Mouse (Mus musculus) MEL (cell line): ENCODE data around the gene Prtn3. TPM values are rescaled to one million over a fixed set of nuclear protein-coding genes. Genes with fewer than 3 reads are reported as not detected.

ENCODE experiments used
- DNase-seq: peaks from one replicate; pipeline ENCODE4 v3.0.0; 2011; ENCODE audit warnings: low read depth, low spot score
- H3K27ac ChIP-seq: 2 replicates; pipeline ENCODE4 v1.5.1; 2012; ENCODE audit warnings: low read depth, mild to moderate bottlenecking, control low read depth, low read length, moderate library complexity; ENCODE audit not compliant: control insufficient read depth
- H3K27me3 ChIP-seq, 2 experiments: fragments of 150-350 bp in 1 of 2; sonication (generic) in 1 of 2; 2 replicates each; pipeline ENCODE4 v1.6.1; 2012; ENCODE audit warnings: low read length in 2 of 2, mild to moderate bottlenecking in 2 of 2, improper control_type of control experiment in 1 of 2, moderate library complexity in 1 of 2; ENCODE audit not compliant: insufficient read depth in 2 of 2, control insufficient read depth in 1 of 2
- H3K36me3 ChIP-seq, 2 experiments: 2 replicates each; pipeline ENCODE4 v1.6.1; 2012 to 2014; ENCODE audit warnings: low read length in 2 of 2, improper control_type of control experiment in 1 of 2, inconsistent platforms in 1 of 2, mild to moderate bottlenecking in 1 of 2; ENCODE audit not compliant: insufficient read depth in 2 of 2, control insufficient read depth in 1 of 2
- H3K4me1 ChIP-seq, 2 experiments: fragments of 150-350 bp in 1 of 2; sonication (generic) in 1 of 2; 2 replicates each; pipeline ENCODE4 v1.6.1; 2012; ENCODE audit warnings: low read length in 2 of 2, improper control_type of control experiment in 1 of 2, mild to moderate bottlenecking in 1 of 2; ENCODE audit not compliant: insufficient read depth in 2 of 2, control insufficient read depth in 1 of 2
- H3K4me3 ChIP-seq, 2 experiments: fragments of 150-350 bp in 1 of 2; sonication (generic) in 1 of 2; 2 replicates each; pipeline ENCODE4 v1.5.1; 2012; ENCODE audit warnings: low read depth in 2 of 2, low read length in 2 of 2, mild to moderate bottlenecking in 2 of 2, moderate library complexity in 2 of 2, control low read depth in 1 of 2, improper control_type of control experiment in 1 of 2; ENCODE audit not compliant: control insufficient read depth in 1 of 2, insufficient read depth in 1 of 2
- H3K79me2 ChIP-seq: 2 replicates; pipeline ENCODE4 v1.6.1; 2012; ENCODE audit warnings: mild to moderate bottlenecking, low read length, moderate library complexity; ENCODE audit not compliant: control insufficient read depth, poor library complexity, insufficient read depth
- H3K9ac ChIP-seq: 2 replicates; pipeline ENCODE4 v1.6.1; 2012; ENCODE audit warnings: low read depth, mild to moderate bottlenecking, control low read depth, low read length, moderate library complexity; ENCODE audit not compliant: control insufficient read depth, poor library complexity, severe bottlenecking
- H3K9me3 ChIP-seq: fragments of 150-350 bp; sonication (generic); replicated peaks from 2 replicates; pipeline ENCODE4 v1.6.1; 2012; ENCODE audit warnings: mild to moderate bottlenecking, low read length, improper control_type of control experiment, moderate library complexity; ENCODE audit not compliant: insufficient read depth
- ELF1 ChIP-seq: IDR thresholded peaks from 2 replicates; pipeline ENCODE4 v1.6.1; 2014; ENCODE audit warnings: low read depth, mild to moderate bottlenecking, inconsistent platforms, low read length, improper control_type of control experiment, moderate library complexity
- EP300 ChIP-seq, 2 experiments: IDR thresholded peaks; 2 replicates each; pipeline ENCODE4 v1.6.1; 2011; ENCODE audit warnings: improper control_type of control experiment in 2 of 2, low read length in 2 of 2, low read depth in 1 of 2, mild to moderate bottlenecking in 1 of 2
- ETS1 ChIP-seq: IDR thresholded peaks from 2 replicates; pipeline ENCODE4 v1.6.1; 2012; ENCODE audit warnings: low read depth, mild to moderate bottlenecking, inconsistent platforms, low read length, improper control_type of control experiment, moderate library complexity
- JUND ChIP-seq: IDR thresholded peaks from 2 replicates; pipeline ENCODE4 v1.6.1; 2011; ENCODE audit warnings: low read depth, mild to moderate bottlenecking, improper control_type of control experiment, low read length
- MAFK ChIP-seq: IDR thresholded peaks from 2 replicates; pipeline ENCODE4 v1.6.1; 2011; ENCODE audit warnings: low read depth, mild to moderate bottlenecking, low read length, improper control_type of control experiment, borderline replicate concordance
- MAX ChIP-seq: IDR thresholded peaks from 2 replicates; pipeline ENCODE4 v1.6.1; 2011; ENCODE audit warnings: low read length, improper control_type of control experiment
- MXI1 ChIP-seq: IDR thresholded peaks from 2 replicates; pipeline ENCODE4 v1.6.1; 2011; ENCODE audit warnings: mild to moderate bottlenecking, low read depth, low read length, improper control_type of control experiment
- ZKSCAN1 ChIP-seq: IDR thresholded peaks from 2 replicates; pipeline ENCODE4 v1.6.1; 2012; ENCODE audit warnings: low read depth, mild to moderate bottlenecking, inconsistent platforms, low read length, improper control_type of control experiment, moderate library complexity
- ZMIZ1 ChIP-seq: IDR thresholded peaks from 2 replicates; pipeline ENCODE4 v1.6.1; 2012; ENCODE audit warnings: low read depth, mild to moderate bottlenecking, inconsistent platforms, low read length, improper control_type of control experiment, moderate library complexity
- polyA plus RNA-seq, 2 experiments: library from polyadenylated mRNA; stranded (reverse) in 1 of 2; unstranded in 1 of 2; fragments of >175 nt in 1 of 2; fragments of >200 nt in 1 of 2; gene quantifications; 2 replicates each; pipeline versions ENCODE4 v1.2.1 to v1.2.4; 2012; ENCODE audit warnings: low replicate concordance in 2 of 2, low read depth in 1 of 2; ENCODE audit not compliant: insufficient read length in 2 of 2, insufficient read depth in 1 of 2, missing spikeins in 1 of 2
- total RNA-seq: library from RNA; depleted of rRNA; stranded (reverse); fragments of 300-350 nt; gene quantifications from 2 replicates; pipeline ENCODE4 v1.2.3, GENCODE M21; 2012

Prtn3 gene
- total and polyA plus RNA-seq, 3 experiments, result 11.2 to 31.5 TPM; not detected in 1

DNA sequence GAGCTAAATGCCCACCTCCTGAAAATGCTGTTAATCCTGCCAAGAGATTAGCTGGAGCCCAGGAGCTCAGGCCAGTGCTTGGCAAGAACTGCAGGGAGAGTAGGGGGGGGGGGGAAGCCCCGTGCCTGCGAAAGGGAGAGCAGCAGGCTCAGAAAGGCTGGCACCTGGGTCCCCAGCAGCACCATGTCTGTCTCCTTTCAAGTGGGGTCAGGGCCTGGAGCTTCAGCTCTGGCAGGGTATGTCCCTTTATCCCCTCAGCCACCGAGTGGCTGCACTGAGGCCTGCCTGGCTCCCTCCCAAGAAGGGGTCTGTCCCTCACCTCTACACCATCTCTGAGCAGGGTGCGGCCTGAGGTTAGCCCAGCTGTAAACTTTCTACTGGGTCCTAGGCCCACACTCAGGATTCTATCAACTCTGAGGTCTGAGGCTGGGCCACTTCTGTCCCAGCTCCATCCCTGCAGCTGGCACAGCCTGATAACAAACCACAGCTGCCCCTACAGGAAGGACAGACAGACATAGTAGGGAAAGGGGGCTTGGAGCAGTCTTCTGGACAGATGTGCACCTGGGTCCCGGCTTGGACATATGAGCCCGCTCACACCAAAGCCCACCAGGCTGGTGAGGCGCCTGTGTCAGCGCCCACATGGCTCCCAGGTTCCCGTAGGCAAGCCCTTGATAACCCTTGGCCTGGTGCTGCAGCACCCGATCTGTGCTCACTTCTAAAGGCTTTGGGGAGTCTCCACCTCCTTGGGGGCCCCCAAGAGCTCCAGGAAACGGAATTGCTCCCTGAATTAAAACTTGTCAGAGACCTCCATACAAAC is 40.1 kb downstream of the Prtn3 start (continued):
- TF ChIP-seq JUND (no peak), ELF1 (no peak), MAFK (no peak)

DNA sequence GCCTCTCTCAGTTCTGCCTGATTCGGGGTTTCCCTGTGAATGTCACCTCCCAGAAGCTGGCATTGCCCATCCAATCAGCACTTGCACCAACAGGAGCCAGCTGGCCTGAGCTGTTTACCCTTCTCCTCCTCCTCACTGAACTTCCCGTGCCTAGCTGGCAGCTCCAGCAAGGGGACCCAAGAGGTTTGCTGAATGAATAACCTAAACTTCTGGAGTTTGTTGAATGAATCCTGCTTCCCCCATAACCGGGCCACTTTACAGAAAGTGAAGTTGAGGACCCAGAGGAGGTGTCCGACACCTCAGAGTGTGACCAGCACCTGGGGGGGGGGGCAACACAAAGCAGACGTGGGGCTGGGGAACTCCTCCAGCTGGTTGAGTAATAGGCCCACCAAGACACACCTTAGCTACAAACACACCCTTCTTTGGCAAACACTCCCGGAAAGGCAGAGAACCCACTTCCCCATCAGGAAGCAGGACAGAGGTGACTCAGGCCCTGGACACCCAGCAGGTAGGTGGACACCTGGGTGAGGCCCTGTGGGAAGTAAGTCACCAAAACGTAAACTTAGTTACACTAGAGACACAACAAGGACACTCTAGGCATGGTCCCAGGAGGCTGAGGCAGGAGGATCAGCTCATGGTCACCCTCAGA is 40.8 kb downstream of the Prtn3 start:
- H3K79me2 ChIP-seq, result peaks cover 21% of the 10 kb centered on the region
- no peaks in the 10 kb centered on the region for H3K27me3 ChIP-seq
- H3K4me1 ChIP-seq, result peaks cover 15 to 23% of the 10 kb centered on the region in 2 experiments
- peak overlapping the region; percentile 24 for H3K9ac ChIP-seq
- peak overlapping the region; percentile 69 for H3K27ac ChIP-seq
- DNase-seq, result peak; percentile 33
- peaks cover 0 to 7% of the 10 kb centered on the region in 2 experiments; a peak in 2 of 4 replicates for H3K36me3 ChIP-seq
- TF ChIP-seq MXI1, result peak; percentile 12; the same call in 1 of the 2 replicates
- TF ChIP-seq ETS1, result 0 out of 2 replicates have a peak, but pooled peaks have one; percentile 2
- peak in 1 of 2 experiments; percentile 25; a peak in 1 of 4 replicates for TF ChIP-seq EP300 (IDR thresholded peaks at IDR 0.05; ENCODE audit: low read depth in 1 of 2, low read length in 2 of 2)
- TF ChIP-seq ZMIZ1, result no peak
- no peaks in the 10 kb centered on the region for H3K9me3 ChIP-seq
- peak overlapping the region; percentile 14 to 39 for H3K4me3 ChIP-seq

DNA sequence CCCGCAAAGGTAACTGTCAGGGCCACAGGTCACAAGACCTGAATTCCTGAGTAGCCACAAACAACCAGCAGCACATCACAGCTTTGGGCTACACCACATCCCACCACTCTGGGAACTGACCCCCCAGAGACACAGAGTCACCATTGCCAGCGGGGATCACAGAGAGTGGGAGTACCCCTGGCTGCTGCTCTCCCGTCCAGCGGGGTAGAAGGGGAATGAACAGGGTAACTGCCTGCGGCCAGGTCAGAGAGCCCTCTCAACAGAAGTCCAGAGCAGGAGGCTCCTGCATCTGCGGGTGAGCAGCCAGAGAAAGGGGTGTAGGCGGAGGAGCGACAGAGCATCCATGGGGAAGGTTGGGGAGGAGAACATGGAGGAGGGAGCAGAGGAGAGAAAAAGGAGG is 41.8 kb downstream of the Prtn3 start:
- peak overlapping the region; percentile 80 for H3K9ac ChIP-seq
- H3K79me2 ChIP-seq, result peaks cover 21% of the 10 kb centered on the region
- H3K4me1 ChIP-seq, result peaks cover 15 to 23% of the 10 kb centered on the region in 2 experiments
- no peaks in the 10 kb centered on the region for H3K27me3 ChIP-seq
- H3K9me3 ChIP-seq, result no peaks in the 10 kb centered on the region
- H3K36me3 ChIP-seq, result peaks cover 0 to 7% of the 10 kb centered on the region in 2 experiments; a peak in 2 of 4 replicates
- TF ChIP-seq ZKSCAN1, result no peak
- TF ChIP-seq MAX, result 0 out of 2 replicates have a peak, but pooled peaks have one; percentile 14
- no peak overlapping the region for H3K27ac ChIP-seq
- peak overlapping the region; percentile 76 to 99 for H3K4me3 ChIP-seq
- peak; percentile 31 for DNase-seq
